Mouse (Mus musculus): ENCODE data around the gene Vdac1. TPM values are rescaled to one million over a fixed set of nuclear protein-coding genes. Genes with fewer than 3 reads are reported as not detected.
A peak's percentile ranks its signal among the peaks of the same experiment; 100 is the strongest.

Vdac1 gene
- 173 and 192 TPM in 2 replicates for total RNA-seq (2017)

- peak; percentile 75 to 80 for ATAC-seq (replicated peaks in 1 of 2; ENCODE audit: insufficient read depth in 1 of 2, low FRiP score in 2 of 2, low TSS enrichment in 1 of 2, low read depth in 1 of 2, poor library complexity in 2 of 2, severe bottlenecking in 2 of 2)
Observed at GRCm38 (mm10) chr11:52360471-52361277, at the start of gene Vdac1. Vdac1 (plus strand) TSS chr11:52360860.

- peak; percentile 15 to 42; a peak in 1 of 4 replicates for ATAC-seq (replicated peaks in 1 of 2; ENCODE audit: insufficient read depth in 1 of 2, low FRiP score in 2 of 2, low TSS enrichment in 1 of 2, low read depth in 1 of 2, poor library complexity in 2 of 2, severe bottlenecking in 2 of 2)
Observed at GRCm38 (mm10) chr11:52314102-52314793, 46.4 kb upstream of the Vdac1 start.

GRCm38 (mm10) chr11:52318445-52318844 is 42.2 kb upstream of the Vdac1 start:
- peak; percentile 89 to 94 for ATAC-seq (replicated peaks in 1 of 2; ENCODE audit: insufficient read depth in 1 of 2, low FRiP score in 2 of 2, low TSS enrichment in 1 of 2, low read depth in 1 of 2, poor library complexity in 2 of 2, severe bottlenecking in 2 of 2)

- no peak for ATAC-seq (replicated peaks in 1 of 2; ENCODE audit: insufficient read depth in 1 of 2, low FRiP score in 2 of 2, low TSS enrichment in 1 of 2, low read depth in 1 of 2, poor library complexity in 2 of 2, severe bottlenecking in 2 of 2)
Observed at GRCm38 (mm10) chr11:52319664-52320063, 41.0 kb upstream of the Vdac1 start.

- ATAC-seq (replicated peaks in 1 of 2; ENCODE audit: insufficient read depth in 1 of 2, low FRiP score in 2 of 2, low TSS enrichment in 1 of 2, low read depth in 1 of 2, poor library complexity in 2 of 2, severe bottlenecking in 2 of 2), result no peak
Observed at GRCm38 (mm10) chr11:52320529-52320928, 40.1 kb upstream of the Vdac1 start.

GRCm38 (mm10) chr11:52321540-52321939 is 39.1 kb upstream of the Vdac1 start:
- no peak for ATAC-seq (replicated peaks in 1 of 2; ENCODE audit: insufficient read depth in 1 of 2, low FRiP score in 2 of 2, low TSS enrichment in 1 of 2, low read depth in 1 of 2, poor library complexity in 2 of 2, severe bottlenecking in 2 of 2)

- ATAC-seq (replicated peaks in 1 of 2; ENCODE audit: insufficient read depth in 1 of 2, low FRiP score in 2 of 2, low TSS enrichment in 1 of 2, low read depth in 1 of 2, poor library complexity in 2 of 2, severe bottlenecking in 2 of 2), result no peak
Observed at GRCm38 (mm10) chr11:52324442-52325367, 36.0 kb upstream of the Vdac1 start.

- ATAC-seq (replicated peaks in 1 of 2; ENCODE audit: insufficient read depth in 1 of 2, low FRiP score in 2 of 2, low TSS enrichment in 1 of 2, low read depth in 1 of 2, poor library complexity in 2 of 2, severe bottlenecking in 2 of 2), result no peak
Observed at GRCm38 (mm10) chr11:52327313-52327712, 33.3 kb upstream of the Vdac1 start.

GRCm38 (mm10) chr11:52332421-52333118 is 28.1 kb upstream of the Vdac1 start:
- ATAC-seq (replicated peaks in 1 of 2; ENCODE audit: insufficient read depth in 1 of 2, low FRiP score in 2 of 2, low TSS enrichment in 1 of 2, low read depth in 1 of 2, poor library complexity in 2 of 2, severe bottlenecking in 2 of 2), result no peak

GRCm38 (mm10) chr11:52333616-52334015 is 27.0 kb upstream of the Vdac1 start:
- ATAC-seq (replicated peaks in 1 of 2; ENCODE audit: insufficient read depth in 1 of 2, low FRiP score in 2 of 2, low TSS enrichment in 1 of 2, low read depth in 1 of 2, poor library complexity in 2 of 2, severe bottlenecking in 2 of 2), result no peak

GRCm38 (mm10) chr11:52335263-52335662 is 25.4 kb upstream of the Vdac1 start:
- ATAC-seq (replicated peaks in 1 of 2; ENCODE audit: insufficient read depth in 1 of 2, low FRiP score in 2 of 2, low TSS enrichment in 1 of 2, low read depth in 1 of 2, poor library complexity in 2 of 2, severe bottlenecking in 2 of 2), result no peak

GRCm38 (mm10) chr11:52335924-52336323 is 24.7 kb upstream of the Vdac1 start:
- no peak for ATAC-seq (replicated peaks in 1 of 2; ENCODE audit: insufficient read depth in 1 of 2, low FRiP score in 2 of 2, low TSS enrichment in 1 of 2, low read depth in 1 of 2, poor library complexity in 2 of 2, severe bottlenecking in 2 of 2)

GRCm38 (mm10) chr11:52337651-52338295 is 22.9 kb upstream of the Vdac1 start:
- peak in 1 of 2 experiments; percentile 49; a peak in 1 of 4 replicates for ATAC-seq (replicated peaks in 1 of 2; ENCODE audit: insufficient read depth in 1 of 2, low FRiP score in 2 of 2, low TSS enrichment in 1 of 2, low read depth in 1 of 2, poor library complexity in 2 of 2, severe bottlenecking in 2 of 2)

- ATAC-seq (replicated peaks in 1 of 2; ENCODE audit: insufficient read depth in 1 of 2, low FRiP score in 2 of 2, low TSS enrichment in 1 of 2, low read depth in 1 of 2, poor library complexity in 2 of 2, severe bottlenecking in 2 of 2), result no peak
Observed at GRCm38 (mm10) chr11:52338351-52338750, 22.3 kb upstream of the Vdac1 start.

- no peak for ATAC-seq (replicated peaks in 1 of 2; ENCODE audit: insufficient read depth in 1 of 2, low FRiP score in 2 of 2, low TSS enrichment in 1 of 2, low read depth in 1 of 2, poor library complexity in 2 of 2, severe bottlenecking in 2 of 2)
Observed at GRCm38 (mm10) chr11:52339098-52339497, 21.6 kb upstream of the Vdac1 start.

GRCm38 (mm10) chr11:52339512-52339911 is 21.1 kb upstream of the Vdac1 start:
- no peak for ATAC-seq (replicated peaks in 1 of 2; ENCODE audit: insufficient read depth in 1 of 2, low FRiP score in 2 of 2, low TSS enrichment in 1 of 2, low read depth in 1 of 2, poor library complexity in 2 of 2, severe bottlenecking in 2 of 2)
